In genomic region chr1:64793234-64793530, GRCm38 (mm10) we compare ENCODE assay signal across 12 mouse cellular contexts. TPM values are rescaled to one million over a fixed set of nuclear protein-coding genes. Genes with fewer than 3 reads are reported as not detected.
DNase-seq lines count a peak whose midpoint lies in the region; ATAC-seq and TF ChIP-seq lines count a peak whose summit lies in the region.
"Had no signal": no experiment of that assay in that cellular context is flagged by ENCODE, and none has a peak within 500 bp of the region (broad histone marks: within the 10 kb centered on the region; RNA-seq: fewer than 3 reads in every experiment).

No protein-coding gene starts in this region.

- no peaks in the 10 kb centered on the region for H3K27me3 ChIP-seq in kidney, embryonic 15.5 days
- H3K27me3 ChIP-seq in embryonic facial prominence, embryonic 14.5 days (replicated peaks; ENCODE audit: control insufficient read depth, insufficient read depth, low read length) = no peaks in the 10 kb centered on the region
- H3K27me3 ChIP-seq: hindbrain, embryonic 15.5 days; Patski had no signal

- H3K9ac ChIP-seq in kidney, embryonic 15.5 days = no peak overlapping the region
- no peak overlapping the region for H3K9ac ChIP-seq in embryonic facial prominence, embryonic 14.5 days (ENCODE audit: low read depth, low read length)
- H3K9ac ChIP-seq: hindbrain, embryonic 15.5 days had no signal

- WGBS in kidney, embryonic 15.5 days = 67% methylated on average over 4 of the region's 4 CpGs
- WGBS in embryonic facial prominence, embryonic 14.5 days = 66% methylated on average over 4 of the region's 4 CpGs

- peak overlapping the region; percentile 88 for H3K27ac ChIP-seq in gastrocnemius, adult 2 months
- peak overlapping the region; percentile 18; the same call in 1 of the 2 replicates for H3K27ac ChIP-seq in kidney, embryonic 15.5 days
- H3K27ac ChIP-seq in embryonic facial prominence, embryonic 14.5 days (replicated peaks; ENCODE audit: low read depth, low read length) = peak overlapping the region; percentile 74

- H3K4me2 ChIP-seq in kidney, embryonic 15.5 days = no peak overlapping the region
- H3K4me2 ChIP-seq in embryonic facial prominence, embryonic 14.5 days (ENCODE audit: low read depth, low read length) = no peak overlapping the region
- H3K4me2 ChIP-seq: hindbrain, embryonic 15.5 days had no signal

- no peaks in the 10 kb centered on the region for H3K36me3 ChIP-seq in kidney, embryonic 15.5 days
- H3K36me3 ChIP-seq in embryonic facial prominence, embryonic 14.5 days (ENCODE audit: control insufficient read depth, insufficient read depth, low read length) = no peaks in the 10 kb centered on the region
- H3K36me3 ChIP-seq: hindbrain, embryonic 15.5 days had no signal

- H3K4me3 ChIP-seq in gastrocnemius, adult 2 months = no peak overlapping the region
- no peak overlapping the region for H3K4me3 ChIP-seq in kidney, embryonic 15.5 days (replicated peaks)
- no peak overlapping the region for H3K4me3 ChIP-seq in embryonic facial prominence, embryonic 14.5 days (ENCODE audit: low read depth, low read length)
- H3K4me3 ChIP-seq: hindbrain, embryonic 15.5 days; megakaryocyte, embryonic 14.5 days had no signal

- no peak for ATAC-seq in kidney, embryonic 15.5 days (replicated peaks; ENCODE audit: low FRiP score)
- no peak for ATAC-seq in embryonic facial prominence, embryonic 14.5 days (ENCODE audit: low read depth)
- ATAC-seq: Patski had no signal

- H3K9me3 ChIP-seq in kidney, embryonic 15.5 days (replicated peaks) = no peaks in the 10 kb centered on the region
- no peaks in the 10 kb centered on the region for H3K9me3 ChIP-seq in embryonic facial prominence, embryonic 14.5 days (ENCODE audit: control insufficient read depth, low read length)
- H3K9me3 ChIP-seq: hindbrain, embryonic 15.5 days; megakaryocyte, embryonic 14.5 days had no signal

- no peak for TF ChIP-seq CTCF in gastrocnemius, adult 2 months (IDR thresholded peaks at IDR 0.05)

- peak; percentile 58 for DNase-seq in gastrocnemius, adult 2 months
- DNase-seq in gastrocnemius, postnatal 36 days = no peak
- no peak for DNase-seq in kidney, adult 18-20 months
- DNase-seq in embryonic facial prominence, embryonic 14.5 days (ENCODE audit: low spot score) = no peak
- DNase-seq in skeletal muscle tissue, adult 2 months (ENCODE audit: low read depth, low spot score) = peak; percentile 51
- DNase-seq in ovary, postnatal 14 days (ENCODE audit: low spot score) = no peak
- DNase-seq in adrenal gland, adult 2 months = no peak
- DNase-seq: cerebellum, adult 9-10 months had no signal

- intact Hi-C loops in gastrocnemius, adult 2 months (cut with DNase I) = loop anchor here (5.0 kb wide), 1 partner anchor 124 kb away; no protein-coding TSS in a partner anchor
- intact Hi-C loops in gastrocnemius, postnatal 36 days (cut with DNase I) = loop anchor here (5.0 kb wide), 1 partner anchor 56 kb away; the partner anchor contains the start of gene Fzd5

- H3K4me1 ChIP-seq in kidney, embryonic 15.5 days = peaks cover 50% of the 10 kb centered on the region
- H3K4me1 ChIP-seq in embryonic facial prominence, embryonic 14.5 days (ENCODE audit: control insufficient read depth, insufficient read depth, low read length) = peaks cover 26% of the 10 kb centered on the region

RNA-seq across cellular contexts. Expression of gene Fzd5, which starts 55.6 kb away (rescaled TPM):
- total RNA-seq in gastrocnemius, adult 2 months (2021) = 1 to 10 TPM; 1.2 to 2.3 TPM
- 1 to 10 TPM; 1.5 to 1.9 TPM for total RNA-seq in gastrocnemius, postnatal 36 days (2021)
- polyA plus RNA-seq in kidney, embryonic 15.5 days (2015; fragmentation: Nextera tagmentation; extraction: Ambion mirVana) = 2.2 and 2.4 TPM in 2 replicates
- 2.6 and 2.8 TPM in 2 replicates for polyA plus RNA-seq in embryonic facial prominence, embryonic 14.5 days (2014; fragmentation: Nextera tagmentation; extraction: Ambion mirVana)
- 10 to 100 TPM; 12.5 to 21.3 TPM for total RNA-seq in adrenal gland, adult 2 months (2021)
- polyA plus RNA-seq in adrenal gland, adult 2 months (2012; rRNA removed) = 24.7 and 29.6 TPM in 2 replicates

Comparison
In these comparisons a context has a peak if more than half of its experiments do, and no peak if none do; other contexts are left out.
1. DNase-seq: peak in gastrocnemius, adult 2 months (single experiment) and skeletal muscle tissue, adult 2 months (single experiment); none in gastrocnemius, postnatal 36 days (0 of 2), kidney, adult 18-20 months (single experiment), embryonic facial prominence, embryonic 14.5 days (single experiment), ovary, postnatal 14 days (single experiment) and adrenal gland, adult 2 months (single experiment).
2. H3K27ac ChIP-seq: peak in every context shown above with its lines; median percentile 88 in gastrocnemius, adult 2 months; 74 in embryonic facial prominence, embryonic 14.5 days; 18 in kidney, embryonic 15.5 days.
3. RNA of gene Fzd5, which starts 55.6 kb away (total RNA-seq): 12.5 to 21.3 TPM in adrenal gland, adult 2 months; 1.2 to 2.3 TPM in gastrocnemius, adult 2 months and 1.5 to 1.9 TPM in gastrocnemius, postnatal 36 days; every median in the first group is over 4 times any median in the second.